Mouse (Mus musculus) C3H10T1/2 (cell line): Measurements from ENCODE around the gene Lgals4. TPM values are rescaled to one million over a fixed set of nuclear protein-coding genes. Genes with fewer than 3 reads are reported as not detected.

ENCODE experiments used
- polyA plus RNA-seq, 2 experiments: library from polyadenylated mRNA; unstranded; fragments of >200 nt; fragmentation: generic; extraction: Trizol; gene quantifications; one replicate each; pipeline ENCODE4 v1.2.1; 2012; ENCODE audit warnings: missing spikeins in 2 of 2

Lgals4 gene
- polyA plus RNA-seq = 1 to 10 TPM in 1 of 2 experiments, not detected in 1; 7.4 TPM

DNA sequence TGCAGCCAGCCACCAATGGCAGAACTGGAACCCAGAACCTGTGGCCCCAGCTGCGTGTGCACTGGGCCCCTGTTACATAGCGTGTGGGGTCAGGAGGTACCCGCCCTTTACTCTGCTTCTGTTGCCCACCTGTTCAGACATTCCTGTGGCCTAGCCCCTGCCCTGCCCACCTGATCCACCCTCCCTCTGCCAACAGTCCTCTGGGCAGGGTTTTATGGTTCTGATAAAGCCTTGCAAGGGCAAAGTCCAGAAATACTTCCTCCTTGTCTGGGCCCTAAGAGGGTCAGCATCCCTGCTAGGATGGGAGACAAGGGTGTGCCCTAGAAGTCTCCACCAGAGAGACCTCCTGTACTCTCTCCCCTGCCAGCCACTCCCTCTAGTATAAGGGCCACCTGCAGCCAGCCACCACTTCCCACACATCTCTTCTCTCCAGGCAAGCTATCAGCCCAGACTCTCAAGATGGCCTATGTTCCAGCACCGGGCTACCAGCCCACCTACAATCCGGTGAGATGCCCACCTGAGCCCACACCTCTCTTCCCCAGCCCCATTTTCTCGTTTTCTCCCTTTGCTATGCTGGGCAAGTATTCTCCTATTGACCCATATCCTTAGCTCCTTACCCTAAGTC lies at the start of gene Lgals4:
Lgals4 (plus strand) TSS at position 132 of the 625 bp plus-strand sequence.

DNA sequence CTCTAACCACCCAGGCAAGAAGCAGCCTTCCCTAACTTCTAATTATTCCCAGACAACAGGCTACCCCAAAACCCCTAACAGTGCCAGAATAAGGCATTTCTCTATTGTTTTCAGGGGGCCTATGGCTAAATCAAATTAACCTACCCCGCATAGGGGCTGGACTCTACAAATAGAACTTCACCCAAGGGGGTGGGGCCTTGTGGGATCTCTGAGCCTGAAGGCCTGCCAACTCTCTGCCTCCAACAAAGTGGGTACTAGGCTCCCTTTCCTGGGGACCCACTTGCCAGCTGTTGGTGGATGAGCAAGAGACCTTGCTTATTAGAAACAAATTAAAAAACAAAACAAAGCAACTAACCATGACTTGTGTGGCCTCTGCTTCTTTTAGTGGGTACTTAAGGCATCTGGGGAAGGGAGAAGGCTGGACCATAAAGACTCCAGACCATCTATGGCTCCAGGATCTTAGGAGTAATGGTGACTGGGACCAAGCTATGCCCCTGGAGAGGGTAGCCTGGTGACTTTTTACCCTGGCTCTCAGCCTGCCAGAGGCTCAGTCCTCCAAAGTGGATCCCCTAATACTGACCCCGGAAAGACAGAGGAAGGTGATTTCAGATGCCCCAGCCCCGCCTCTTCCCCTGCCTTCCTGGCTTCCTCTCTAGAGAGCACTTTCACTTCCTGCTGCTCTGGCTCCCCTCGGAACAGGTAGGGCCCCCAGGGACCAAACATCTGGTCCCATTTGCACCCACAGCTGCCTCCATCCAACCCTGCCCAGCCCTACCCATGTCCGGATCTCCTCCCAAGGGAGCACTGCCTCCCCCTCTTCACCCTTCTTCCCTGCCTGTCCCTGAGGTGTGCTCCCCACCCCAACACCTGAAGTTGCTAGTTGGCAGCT lies 45.1 kb upstream of the Lgals4 start, which contains the start of gene Rinl:
Rinl (plus strand) TSS at position 663 of the 889 bp plus-strand sequence.

DNA sequence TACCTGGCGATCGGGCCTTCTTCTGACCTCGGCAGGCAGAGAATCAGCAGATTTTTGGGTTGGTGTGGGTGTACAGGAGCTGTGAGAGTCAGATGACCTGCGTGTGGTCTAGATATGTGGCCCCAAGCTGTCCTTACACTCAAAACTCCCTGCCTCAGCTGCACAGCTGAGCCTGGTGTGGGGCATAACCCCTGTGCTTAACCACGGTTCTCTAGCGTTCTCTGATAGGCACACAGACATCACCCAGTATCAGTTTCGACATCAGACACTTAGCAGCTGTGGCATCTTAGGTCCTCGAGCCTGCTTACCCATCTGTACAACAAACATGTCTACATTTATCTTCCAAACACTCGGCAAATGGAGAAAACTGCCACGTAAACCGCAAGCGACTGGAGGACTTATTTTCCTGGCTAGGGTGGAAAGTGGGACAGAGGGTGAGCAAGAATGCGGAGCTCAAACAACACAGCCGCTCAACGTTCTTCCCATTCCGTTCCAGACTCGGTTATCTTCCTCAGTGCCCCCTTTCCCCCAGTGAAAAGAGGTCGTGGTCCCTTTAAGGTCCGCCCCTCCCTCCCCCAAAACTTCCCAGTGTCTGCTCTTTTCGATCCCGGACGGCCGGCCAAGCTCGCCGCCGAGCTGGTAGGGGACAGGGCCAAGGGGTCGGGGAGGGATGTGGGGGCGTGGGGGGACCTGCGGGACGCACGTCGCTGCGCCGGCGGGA lies 25.3 kb upstream of the Lgals4 start, which contains the start of gene Hnrnpl:
Hnrnpl (plus strand) TSS at position 321 of the 721 bp plus-strand sequence.

DNA sequence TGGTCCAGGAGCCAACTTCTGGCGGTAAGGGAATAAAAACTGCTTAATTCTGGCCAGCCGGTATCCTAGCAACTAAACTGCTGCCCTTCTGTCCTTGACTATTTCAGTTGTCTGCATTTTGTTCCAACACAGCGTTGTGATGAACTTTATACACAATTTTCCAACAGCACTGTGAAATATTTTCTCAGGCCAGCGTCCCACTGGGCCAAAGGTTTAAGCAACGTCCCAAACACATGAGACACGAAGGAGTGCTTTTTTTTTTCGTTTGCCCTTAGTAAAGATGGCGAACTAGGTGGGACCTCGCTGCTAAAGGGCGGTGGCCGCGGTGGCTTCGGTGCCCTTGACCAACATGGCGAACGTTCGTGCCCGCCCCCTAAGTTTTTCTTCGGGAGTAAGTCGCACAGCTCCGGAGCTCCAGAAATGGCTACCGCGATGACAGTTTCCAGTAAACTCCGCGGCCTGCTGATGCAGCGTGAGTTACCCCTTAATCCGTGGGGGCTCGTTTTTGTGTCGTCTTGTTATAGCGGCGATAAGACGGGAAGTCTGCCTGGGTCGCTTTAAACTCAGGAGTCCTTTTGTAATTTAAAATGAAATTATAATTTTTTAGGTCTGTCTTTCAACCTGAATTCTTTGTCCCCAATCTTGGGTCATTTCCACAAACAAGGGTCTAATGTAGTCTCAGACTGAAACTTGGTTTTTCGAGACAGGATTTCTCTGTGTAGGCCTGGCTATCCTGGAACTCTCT lies 8.5 kb upstream of the Lgals4 start, which contains the start of gene Ech1:
Ech1 (plus strand) TSS at position 277 of the 745 bp plus-strand sequence.

DNA sequence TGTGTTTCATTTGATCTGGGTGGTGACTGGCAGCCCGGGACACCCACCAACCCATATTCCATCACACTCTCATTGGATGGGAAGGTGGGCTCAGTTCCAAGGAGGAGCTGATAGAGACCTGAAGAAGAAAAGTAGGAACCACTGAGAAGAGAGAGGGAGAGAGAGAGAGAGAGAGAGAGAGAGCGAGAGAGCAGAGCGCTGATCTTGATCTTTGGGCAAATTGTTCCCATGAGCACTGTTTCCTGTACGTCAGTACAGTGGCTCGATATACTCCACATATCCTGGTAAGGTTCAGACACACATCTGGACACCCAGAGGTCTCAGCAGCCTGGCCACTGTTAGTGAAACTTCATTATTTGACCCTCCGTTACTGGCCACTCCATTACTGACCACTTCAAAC lies 29.9 kb downstream of the Lgals4 start, which contains the start of gene Lgals7:
Lgals7 (plus strand) TSS at position 314 of the 400 bp plus-strand sequence.

DNA sequence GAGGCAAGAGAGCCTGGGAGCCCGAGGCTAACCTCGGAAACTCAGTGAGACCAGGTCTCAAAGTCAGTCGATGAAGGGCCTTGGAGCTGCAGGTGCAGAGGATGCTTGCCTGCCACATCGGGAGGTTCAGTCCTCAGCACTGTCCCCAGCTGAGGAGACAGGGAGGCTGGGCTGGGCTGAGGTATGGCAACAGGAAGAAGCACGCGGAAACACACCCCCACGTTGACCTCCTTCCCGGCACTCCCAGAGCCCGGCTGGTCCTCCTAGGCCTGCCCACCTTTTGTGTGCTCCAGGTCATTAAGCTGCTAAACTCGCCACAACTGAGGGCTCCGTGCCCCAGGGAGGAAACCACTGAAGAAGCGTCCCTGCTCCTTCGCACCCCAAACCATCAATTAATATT lies 47.5 kb downstream of the Lgals4 start, which contains the start of gene Capn12:
Capn12 (plus strand) TSS at position 224 of the 400 bp plus-strand sequence.

Other genes with a start within 250 kb of the Lgals4 start
- gene Samd4b, start 235.7 kb upstream of the Lgals4 start, polyA plus RNA-seq = 10 to 100 TPM; 14.8 to 48.1 TPM
- 10 to 100 TPM; 15.0 to 33.1 TPM for gene Pak4, start 235.7 kb upstream of the Lgals4 start, polyA plus RNA-seq
- not detected for gene Acp7, start 202.5 kb upstream of the Lgals4 start, polyA plus RNA-seq
- not detected for gene Fbxo27, start 141.0 kb upstream of the Lgals4 start, polyA plus RNA-seq
- gene Fbxo17, start 117.0 kb upstream of the Lgals4 start, polyA plus RNA-seq = 1 to 10 TPM in 1 of 2 experiments, under 1 TPM in 1; 0.95 to 6.2 TPM
- 100 to 1,000 TPM; 146 to 201 TPM for gene Mrps12, start 92.0 kb upstream of the Lgals4 start, polyA plus RNA-seq
- gene Sars2, start 91.9 kb upstream of the Lgals4 start, polyA plus RNA-seq = 10 to 100 TPM; 10.5 to 14.6 TPM
- gene Ccer2, start 77.7 kb upstream of the Lgals4 start, polyA plus RNA-seq = not detected
- gene Sirt2, start 67.1 kb upstream of the Lgals4 start, polyA plus RNA-seq = 100 to 1,000 TPM in 1 of 2 experiments, 10 to 100 TPM in 1; 54.4 to 105 TPM
- gene Nfkbib, start 66.3 kb upstream of the Lgals4 start, polyA plus RNA-seq = 10 to 100 TPM; 35.1 to 38.9 TPM
- under 1 TPM; 0.05 to 0.70 TPM for gene Rinl, start 44.9 kb upstream of the Lgals4 start, polyA plus RNA-seq
- 100 to 1,000 TPM; 106 to 235 TPM for gene Hnrnpl, start 25.3 kb upstream of the Lgals4 start, polyA plus RNA-seq
- gene Ech1, start 8.6 kb upstream of the Lgals4 start, polyA plus RNA-seq = 100 to 1,000 TPM in 1 of 2 experiments, 10 to 100 TPM in 1; 75.3 to 378 TPM
- gene Lgals7, start 30.0 kb downstream of the Lgals4 start, polyA plus RNA-seq = 1 to 10 TPM in 1 of 2 experiments, under 1 TPM in 1; 0.15 to 2.3 TPM
- under 1 TPM; 0.54 to 0.87 TPM for gene Capn12, start 47.6 kb downstream of the Lgals4 start, polyA plus RNA-seq
- gene Actn4, start 128.5 kb downstream of the Lgals4 start, polyA plus RNA-seq = 100 to 1,000 TPM; 187 to 244 TPM
- 100 to 1,000 TPM; 425 to 605 TPM for gene Eif3k, start 148.0 kb downstream of the Lgals4 start, polyA plus RNA-seq
- gene Map4k1, start 148.2 kb downstream of the Lgals4 start, polyA plus RNA-seq = under 1 TPM; 0.34 to 0.71 TPM